Mouse (Mus musculus): ENCODE measurements around the gene Tex38. TPM values are rescaled to one million over a fixed set of nuclear protein-coding genes. Genes with fewer than 3 reads are reported as not detected.

Tex38 gene
- polyA plus RNA-seq, 1 experiment: not detected

DNA sequence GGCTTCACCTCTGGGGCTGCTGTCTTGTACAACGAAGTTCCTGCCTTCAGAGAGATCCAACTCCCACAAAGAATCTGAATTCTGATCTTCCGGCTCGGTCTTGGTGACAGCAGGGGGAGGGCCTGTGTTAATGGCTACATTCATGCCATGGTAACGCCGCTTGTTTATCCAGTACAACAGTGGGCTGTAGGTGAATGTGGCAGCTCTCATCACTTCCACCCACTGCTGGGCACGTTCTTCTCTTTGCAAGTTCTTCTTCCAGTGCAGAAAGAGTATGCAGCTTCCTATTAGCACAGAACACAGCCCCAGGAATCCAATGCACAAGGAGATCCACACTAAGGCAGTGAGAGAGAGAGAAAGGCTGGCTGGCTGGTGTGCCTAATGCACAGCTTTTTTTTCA lies 549 bp downstream of the Tex38 start:
- Histone ChIP-seq H3K4me3 (ENCODE audit: insufficient read depth, low read length) (no peak overlapping the region), H3K4me1 (ENCODE audit: control insufficient read depth, insufficient read depth, low read length) (peaks cover 12% of the 10 kb centered on the region), H3K27ac (ENCODE audit: insufficient read depth, low read depth, low read length) (no peak overlapping the region)
- TF ChIP-seq CTCF (IDR thresholded peaks at IDR 0.05; ENCODE audit: low read depth, low read length): no peak
- TF ChIP-seq POLR2A (IDR thresholded peaks at IDR 0.05; ENCODE audit: borderline replicate concordance, low read depth, low read length): no peak

DNA sequence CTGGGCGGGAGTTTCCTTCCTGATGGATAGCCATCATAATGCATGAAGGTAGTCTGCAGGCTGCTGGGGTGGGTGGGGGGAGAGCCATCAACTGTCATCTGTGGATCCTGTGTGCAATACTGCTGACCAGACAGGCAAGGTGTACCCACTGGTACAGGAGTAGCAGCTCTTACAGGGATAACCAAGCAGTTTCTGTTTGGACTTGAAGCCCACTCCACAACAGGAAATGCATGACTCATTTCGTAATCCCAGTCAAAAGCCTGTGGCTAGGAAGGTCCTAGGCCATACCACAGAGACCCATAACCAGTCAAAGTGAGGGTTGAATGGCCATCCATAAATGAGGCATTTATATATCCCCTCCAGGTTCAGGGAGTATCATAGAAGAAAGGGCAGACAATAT lies 3.2 kb downstream of the Tex38 start:
- no peak for TF ChIP-seq POLR2A (IDR thresholded peaks at IDR 0.05; ENCODE audit: borderline replicate concordance, low read depth, low read length)
- no peak for TF ChIP-seq CTCF (IDR thresholded peaks at IDR 0.05; ENCODE audit: low read depth, low read length)
- no peak overlapping the region for H3K4me3 ChIP-seq (ENCODE audit: insufficient read depth, low read length)
- peaks cover 8% of the 10 kb centered on the region for H3K4me1 ChIP-seq (ENCODE audit: control insufficient read depth, insufficient read depth, low read length)

DNA sequence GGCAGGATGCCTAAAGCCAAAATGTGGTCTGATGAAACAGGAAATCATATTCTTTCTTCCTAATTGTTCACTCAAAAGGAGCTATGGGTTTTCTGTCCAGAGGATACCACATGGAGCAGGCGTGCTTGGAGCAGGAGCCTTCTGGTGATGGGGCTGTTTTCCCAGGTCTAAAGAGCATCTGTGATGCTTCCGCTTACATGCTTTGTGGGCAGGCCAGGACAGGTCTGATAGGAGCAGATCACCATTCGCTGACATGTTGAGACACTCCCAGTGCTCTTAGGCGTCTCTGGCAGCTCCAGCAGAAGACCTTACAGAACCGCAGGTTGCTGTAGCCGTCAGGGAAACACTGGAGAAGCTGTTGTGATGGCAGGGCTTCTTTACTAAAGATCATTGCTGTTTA lies 5.8 kb downstream of the Tex38 start:
- Histone ChIP-seq H3K4me3 (ENCODE audit: insufficient read depth, low read length) (no peak overlapping the region), H3K27ac (ENCODE audit: insufficient read depth, low read depth, low read length) (no peak overlapping the region), H3K4me1 (ENCODE audit: control insufficient read depth, insufficient read depth, low read length) (peaks cover 8% of the 10 kb centered on the region)
- TF ChIP-seq POLR2A (IDR thresholded peaks at IDR 0.05; ENCODE audit: borderline replicate concordance, low read depth, low read length): no peak
- no peak for TF ChIP-seq CTCF (IDR thresholded peaks at IDR 0.05; ENCODE audit: low read depth, low read length)

More for the DNA sequence above, 3.2 kb downstream of the Tex38 start:
- H3K27ac ChIP-seq (ENCODE audit: insufficient read depth, low read depth, low read length): no peak overlapping the region

DNA sequence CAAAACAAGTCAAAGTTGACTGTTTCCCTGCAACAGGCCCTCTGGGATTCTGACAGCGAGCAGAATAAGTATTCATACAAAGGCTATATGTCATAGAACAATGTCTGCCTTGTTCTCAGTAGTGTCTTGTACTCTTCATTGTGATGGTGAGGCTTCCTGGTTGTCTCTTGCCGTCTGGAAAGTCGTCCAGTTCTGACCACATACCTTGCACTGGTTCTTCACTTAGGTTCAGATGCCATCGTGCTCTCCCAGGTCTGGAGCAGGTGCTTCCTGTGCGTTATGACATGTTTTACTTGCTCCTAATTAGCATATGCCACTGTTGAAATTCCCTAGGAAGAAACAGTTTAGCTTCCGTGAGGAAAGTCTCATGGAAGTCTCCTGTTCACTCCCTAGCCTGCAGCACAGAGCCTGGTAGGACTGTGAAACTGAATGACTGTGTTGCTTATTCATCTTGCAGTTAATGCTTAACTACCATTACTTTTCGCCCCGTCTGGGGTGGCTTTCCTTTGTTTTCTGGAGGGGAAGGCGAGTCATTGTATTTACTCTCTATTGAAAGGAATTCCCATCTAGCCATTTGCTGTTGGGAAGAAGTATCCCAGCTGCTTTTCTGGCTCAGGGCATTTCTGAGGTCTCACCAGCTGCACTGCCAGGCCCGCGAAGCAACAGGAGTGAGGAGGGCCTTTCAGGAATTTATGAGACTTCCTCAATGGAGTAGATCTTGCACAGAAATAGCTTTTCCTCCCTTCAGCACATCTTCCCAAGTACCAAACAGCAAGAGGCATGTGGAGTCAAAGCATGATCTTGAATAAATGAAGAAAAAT lies 13.0 kb downstream of the Tex38 start:
- Histone ChIP-seq H3K4me3 (ENCODE audit: insufficient read depth, low read length) (no peak overlapping the region), H3K27ac (ENCODE audit: insufficient read depth, low read depth, low read length) (no peak overlapping the region), H3K4me1 (ENCODE audit: control insufficient read depth, insufficient read depth, low read length) (no peaks in the 10 kb centered on the region)
- TF ChIP-seq POLR2A (IDR thresholded peaks at IDR 0.05; ENCODE audit: borderline replicate concordance, low read depth, low read length) (no peak), CTCF (IDR thresholded peaks at IDR 0.05; ENCODE audit: low read depth, low read length) (no peak)

DNA sequence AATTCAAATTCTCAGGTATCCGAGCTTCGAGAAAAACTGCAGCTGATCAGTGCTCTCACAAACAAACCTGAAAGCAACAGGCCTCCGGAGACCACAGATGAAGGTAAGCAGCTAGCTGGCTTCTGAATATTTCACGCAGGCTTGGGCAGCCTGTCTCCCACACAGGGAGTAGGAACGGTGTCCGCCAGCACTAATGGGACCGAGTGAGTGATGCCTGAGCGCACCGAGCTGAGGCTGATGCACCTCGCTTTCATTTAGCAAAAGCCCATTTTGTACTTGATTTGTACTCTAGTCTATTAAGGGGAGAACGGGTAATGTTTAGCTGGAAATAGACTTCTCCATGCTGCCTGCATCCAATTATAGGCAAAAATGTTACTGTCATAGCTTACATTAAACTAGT lies 16.2 kb downstream of the Tex38 start:
- no peak overlapping the region for H3K4me3 ChIP-seq (ENCODE audit: insufficient read depth, low read length)
- H3K4me1 ChIP-seq (ENCODE audit: control insufficient read depth, insufficient read depth, low read length): no peaks in the 10 kb centered on the region
- TF ChIP-seq CTCF (IDR thresholded peaks at IDR 0.05; ENCODE audit: low read depth, low read length) (no peak), POLR2A (IDR thresholded peaks at IDR 0.05; ENCODE audit: borderline replicate concordance, low read depth, low read length) (no peak)

DNA sequence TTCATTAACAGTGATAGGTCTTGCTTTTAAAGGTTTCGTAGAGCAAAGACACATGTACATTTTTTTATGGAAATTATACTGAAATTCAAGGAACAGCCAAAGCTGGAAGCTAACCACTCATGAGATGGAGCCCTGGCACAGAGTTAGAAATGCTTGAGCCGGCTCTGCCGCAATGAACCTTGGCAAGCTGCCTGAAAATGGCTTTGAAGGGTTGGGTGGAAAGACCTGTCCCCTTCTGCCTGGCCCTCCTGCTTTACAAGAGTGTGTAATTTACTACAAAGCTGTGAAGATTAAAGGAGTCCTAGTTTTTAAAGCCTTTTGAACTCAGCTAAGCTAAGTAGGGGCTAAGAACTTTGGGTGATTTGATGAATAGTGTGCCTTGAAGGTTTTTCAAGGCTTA lies 19.6 kb downstream of the Tex38 start:
- TF ChIP-seq POLR2A (IDR thresholded peaks at IDR 0.05; ENCODE audit: borderline replicate concordance, low read depth, low read length): no peak
- TF ChIP-seq CTCF (IDR thresholded peaks at IDR 0.05; ENCODE audit: low read depth, low read length): no peak
- H3K4me3 ChIP-seq (ENCODE audit: insufficient read depth, low read length): no peak overlapping the region
- H3K27ac ChIP-seq (ENCODE audit: insufficient read depth, low read depth, low read length): no peak overlapping the region
- H3K4me1 ChIP-seq (ENCODE audit: control insufficient read depth, insufficient read depth, low read length): no peaks in the 10 kb centered on the region; the same call in 1 of the 2 replicates

More for the DNA sequence above, 16.2 kb downstream of the Tex38 start:
- H3K27ac ChIP-seq (ENCODE audit: insufficient read depth, low read depth, low read length): no peak overlapping the region

DNA sequence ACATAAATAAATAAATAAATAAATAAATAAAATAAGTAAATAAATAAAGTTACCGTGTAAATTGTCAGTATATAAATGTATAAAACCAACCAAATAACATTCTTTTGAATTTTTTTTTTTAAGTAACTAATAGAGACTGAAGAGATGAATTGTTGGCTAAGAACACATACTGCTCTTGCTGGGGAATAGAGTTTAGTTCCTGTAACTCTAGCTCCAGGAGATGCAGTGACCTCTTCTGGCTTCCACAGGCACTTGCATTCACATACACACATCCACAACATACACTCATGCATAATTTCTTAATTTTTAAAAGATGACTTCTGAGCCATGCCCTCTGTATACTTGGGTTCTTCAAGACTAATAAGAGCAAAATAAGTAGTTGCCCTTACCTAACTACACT lies 26.0 kb downstream of the Tex38 start:
- TF ChIP-seq CTCF (IDR thresholded peaks at IDR 0.05; ENCODE audit: low read depth, low read length) (no peak), POLR2A (IDR thresholded peaks at IDR 0.05; ENCODE audit: borderline replicate concordance, low read depth, low read length) (no peak)
- Histone ChIP-seq H3K27ac (ENCODE audit: insufficient read depth, low read depth, low read length) (no peak overlapping the region), H3K4me3 (ENCODE audit: insufficient read depth, low read length) (no peak overlapping the region), H3K4me1 (ENCODE audit: control insufficient read depth, insufficient read depth, low read length) (no peaks in the 10 kb centered on the region; the same call in 1 of the 2 replicates)

DNA sequence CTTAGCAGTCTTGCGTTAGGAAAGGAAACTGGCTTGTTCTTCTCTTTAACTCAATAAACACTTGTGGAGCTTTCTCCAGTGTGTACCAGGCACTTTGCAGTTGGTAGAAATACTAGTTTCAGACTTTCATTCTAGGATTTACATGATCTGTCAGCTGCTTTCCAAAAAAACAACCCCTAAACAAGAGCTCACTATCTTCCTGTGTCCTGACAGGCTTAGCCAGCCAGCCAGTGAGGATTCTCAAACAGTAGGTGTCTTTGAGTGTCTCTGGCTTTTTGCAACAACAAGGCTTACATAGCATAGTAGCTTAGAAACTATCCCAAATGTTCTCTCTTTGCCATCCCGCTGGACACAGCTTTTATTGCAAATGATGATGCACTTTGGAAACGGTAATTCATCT lies 26.7 kb downstream of the Tex38 start:
- Histone ChIP-seq H3K27ac (ENCODE audit: insufficient read depth, low read depth, low read length) (no peak overlapping the region), H3K4me1 (ENCODE audit: control insufficient read depth, insufficient read depth, low read length) (no peaks in the 10 kb centered on the region; the same call in 1 of the 2 replicates), H3K4me3 (ENCODE audit: insufficient read depth, low read length) (no peak overlapping the region)
- TF ChIP-seq CTCF (IDR thresholded peaks at IDR 0.05; ENCODE audit: low read depth, low read length) (no peak), POLR2A (IDR thresholded peaks at IDR 0.05; ENCODE audit: borderline replicate concordance, low read depth, low read length) (no peak)

DNA sequence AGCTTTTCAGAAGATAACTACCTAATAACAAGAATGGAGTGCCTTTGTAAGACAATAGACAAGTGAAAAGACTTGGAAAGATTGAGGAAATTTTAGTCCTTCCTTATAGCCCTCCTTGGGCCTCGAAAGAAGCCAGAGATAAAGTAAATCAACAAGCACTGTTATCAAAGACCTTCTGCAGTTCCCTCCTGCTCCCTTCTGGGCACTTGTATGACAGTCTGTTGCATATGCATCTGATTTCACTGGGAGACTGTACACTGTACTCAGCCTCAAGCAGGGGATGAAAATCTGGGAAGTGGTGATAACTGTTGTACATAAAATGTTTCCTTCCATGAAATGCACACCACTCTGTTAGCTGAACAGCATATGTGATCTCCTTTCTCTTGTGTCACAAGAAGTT lies 31.5 kb downstream of the Tex38 start:
- Histone ChIP-seq H3K4me3 (ENCODE audit: insufficient read depth, low read length) (no peak overlapping the region), H3K4me1 (ENCODE audit: control insufficient read depth, insufficient read depth, low read length) (peaks cover 10% of the 10 kb centered on the region), H3K27ac (ENCODE audit: insufficient read depth, low read depth, low read length) (no peak overlapping the region)
- no peak for TF ChIP-seq POLR2A (IDR thresholded peaks at IDR 0.05; ENCODE audit: borderline replicate concordance, low read depth, low read length)
- TF ChIP-seq CTCF (IDR thresholded peaks at IDR 0.05; ENCODE audit: low read depth, low read length): no peak

DNA sequence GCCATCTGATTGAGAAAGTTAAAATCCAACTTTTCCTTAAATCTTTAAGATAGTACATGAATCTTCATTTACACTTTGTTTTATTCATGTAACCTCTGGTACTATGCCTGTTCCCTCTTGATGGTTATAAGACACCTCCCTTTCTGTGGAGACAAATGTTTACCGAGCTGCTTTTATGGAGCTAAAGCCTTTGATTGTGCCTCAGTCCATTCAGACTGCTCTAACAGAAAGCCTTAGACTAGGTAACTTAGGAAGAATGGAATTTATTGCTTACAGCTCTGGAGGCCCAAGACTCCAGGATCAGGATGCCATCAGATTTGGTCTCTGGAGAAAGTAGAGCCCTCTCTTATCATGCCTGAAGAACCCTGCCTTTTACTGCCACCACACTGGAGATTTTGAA lies 32.6 kb downstream of the Tex38 start:
- no peak overlapping the region for H3K4me3 ChIP-seq (ENCODE audit: insufficient read depth, low read length)
- no peak overlapping the region for H3K27ac ChIP-seq (ENCODE audit: insufficient read depth, low read depth, low read length)
- H3K4me1 ChIP-seq (ENCODE audit: control insufficient read depth, insufficient read depth, low read length): peaks cover 10% of the 10 kb centered on the region
- TF ChIP-seq CTCF (IDR thresholded peaks at IDR 0.05; ENCODE audit: low read depth, low read length) (no peak), POLR2A (IDR thresholded peaks at IDR 0.05; ENCODE audit: borderline replicate concordance, low read depth, low read length) (no peak)
